Mouse (Mus musculus): ENCODE measurements around the gene Elmo1.
A peak's percentile ranks its signal among the peaks of the same experiment; 100 is the strongest.

The Elmo1 gene

GRCm38 (mm10) chr13:20205746-20206145, 115.3 kb downstream of the Elmo1 start:
- DNase-seq (ENCODE audit: low spot score in 2 of 2): no peak

DNA sequence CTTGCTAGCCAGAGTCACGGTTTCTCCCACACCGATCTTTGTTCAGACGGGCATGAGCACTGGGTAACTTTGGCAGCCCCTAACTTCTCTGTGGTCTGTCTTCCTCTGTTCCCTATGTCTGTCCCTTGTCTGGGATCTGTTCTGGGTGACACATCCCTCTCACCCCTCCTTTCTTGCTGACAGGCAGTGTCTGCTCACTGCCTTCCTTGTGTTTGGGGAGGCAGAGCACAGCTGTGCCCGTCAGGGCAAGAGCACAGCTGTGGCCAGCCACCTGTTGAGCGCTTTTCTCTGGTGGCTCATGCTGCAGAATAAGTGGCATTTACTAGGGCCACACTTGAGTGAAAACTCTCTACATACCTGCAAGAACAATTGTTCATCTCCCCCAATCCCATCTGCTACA, 116.7 kb downstream of the Elmo1 start:
- DNase-seq (ENCODE audit: low spot score in 2 of 2): no peak

DNA sequence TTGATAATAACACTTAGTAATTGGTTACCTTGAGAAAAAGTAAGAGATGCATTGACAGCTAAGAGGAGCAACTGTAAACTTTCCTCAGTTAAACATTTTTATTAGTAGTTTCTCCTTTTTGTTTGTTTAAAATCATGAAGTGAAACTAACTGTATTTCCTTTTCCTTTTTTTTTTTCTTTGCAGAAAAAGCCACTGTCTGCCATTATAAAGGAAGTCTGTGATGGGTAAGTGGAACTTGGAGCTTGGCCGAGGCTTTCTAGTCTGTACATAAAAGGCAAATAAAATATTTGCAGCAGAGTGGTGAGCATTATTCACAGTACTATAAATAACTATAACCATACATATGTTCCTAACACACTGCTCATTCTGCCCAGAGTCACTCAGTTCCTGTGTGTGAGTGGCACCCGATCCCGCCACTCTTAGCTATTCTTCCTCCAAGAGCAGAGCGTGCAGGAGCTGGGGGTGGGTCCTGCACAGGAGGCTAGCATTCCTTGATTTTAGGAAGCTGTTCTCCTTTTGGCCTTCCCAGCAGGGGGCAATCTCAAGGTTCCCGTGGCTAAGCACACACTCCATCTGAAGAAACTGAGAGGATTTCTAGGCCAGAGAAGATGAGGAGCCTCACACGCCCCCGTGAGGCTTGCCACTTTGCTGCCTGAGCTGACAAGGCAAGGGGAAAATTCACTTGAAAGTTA, 117.7 kb downstream of the Elmo1 start:
- no peak for DNase-seq (ENCODE audit: low spot score in 2 of 2)

DNA sequence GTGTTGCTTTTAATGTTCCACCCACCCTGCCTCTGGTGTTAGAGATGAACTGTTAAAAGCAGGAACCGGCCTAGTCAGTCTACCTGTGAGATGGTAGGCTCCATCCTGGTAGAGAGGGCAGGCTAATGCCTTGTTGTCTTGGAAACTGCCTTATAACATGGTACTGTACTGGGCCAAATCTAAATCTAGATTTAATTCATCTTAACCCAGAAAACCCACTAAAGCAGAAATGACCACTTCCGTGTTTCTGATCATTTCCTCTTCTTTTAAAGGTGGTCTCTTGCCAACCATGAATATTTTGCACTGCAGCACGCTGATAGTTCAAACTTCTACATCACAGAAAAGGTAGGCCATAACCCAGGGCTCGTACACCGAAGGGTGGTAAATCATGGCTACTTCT, 118.5 kb downstream of the Elmo1 start:
- no peak for DNase-seq (ENCODE audit: low spot score in 2 of 2)

DNA sequence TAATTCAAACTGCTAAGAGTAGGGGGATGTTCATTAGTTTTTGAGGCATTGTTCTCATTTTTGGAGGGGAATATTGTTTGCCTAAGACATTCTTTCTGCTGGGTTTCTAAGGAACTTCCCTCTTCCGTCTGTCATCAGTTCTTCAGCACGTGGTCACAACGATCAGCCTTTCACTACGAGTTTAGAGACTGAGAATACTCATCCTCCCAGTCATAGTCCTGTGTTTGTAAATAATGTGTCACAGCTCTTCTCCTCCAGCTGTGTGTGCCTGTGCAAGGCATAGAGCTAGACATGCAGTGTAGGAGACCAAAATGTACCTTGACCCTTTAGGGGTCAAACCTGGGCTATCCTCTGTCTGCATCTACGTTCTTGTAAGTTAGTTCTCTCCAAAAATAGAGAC, 121.4 kb downstream of the Elmo1 start:
- DNase-seq (ENCODE audit: low spot score in 2 of 2): no peak

GRCm38 (mm10) chr13:20212665-20213064, 122.3 kb downstream of the Elmo1 start:
- DNase-seq (ENCODE audit: low spot score in 2 of 2): no peak

GRCm38 (mm10) chr13:20213861-20214260, 123.5 kb downstream of the Elmo1 start:
- no peak for DNase-seq (ENCODE audit: low spot score in 2 of 2)

- DNase-seq (ENCODE audit: low spot score in 2 of 2): no peak
Measured at GRCm38 (mm10) chr13:20217453-20218090, 127.2 kb downstream of the Elmo1 start.

DNA sequence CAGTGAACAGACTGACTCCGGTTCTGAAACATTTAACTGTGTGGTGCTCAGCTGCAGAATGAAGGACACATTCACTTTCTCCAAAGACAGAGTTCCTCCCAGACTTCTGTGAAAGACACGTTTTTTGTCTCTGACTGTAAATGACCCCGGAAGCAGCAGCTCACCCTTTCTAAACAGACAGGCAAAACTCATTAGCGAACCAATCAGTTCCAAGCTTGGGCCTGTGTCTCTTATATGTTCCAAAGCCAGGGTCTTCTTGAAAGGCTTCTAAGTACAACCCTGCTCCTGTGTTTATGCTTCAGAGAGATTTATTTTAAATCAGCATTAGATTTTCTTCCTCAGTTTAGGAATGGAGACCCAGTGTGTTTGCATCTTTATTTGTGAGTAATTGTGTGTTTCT, 127.7 kb downstream of the Elmo1 start:
- DNase-seq (ENCODE audit: low spot score in 2 of 2): no peak

GRCm38 (mm10) chr13:20220414-20220813, 130.0 kb downstream of the Elmo1 start:
- DNase-seq (ENCODE audit: low spot score in 2 of 2): no peak

DNA sequence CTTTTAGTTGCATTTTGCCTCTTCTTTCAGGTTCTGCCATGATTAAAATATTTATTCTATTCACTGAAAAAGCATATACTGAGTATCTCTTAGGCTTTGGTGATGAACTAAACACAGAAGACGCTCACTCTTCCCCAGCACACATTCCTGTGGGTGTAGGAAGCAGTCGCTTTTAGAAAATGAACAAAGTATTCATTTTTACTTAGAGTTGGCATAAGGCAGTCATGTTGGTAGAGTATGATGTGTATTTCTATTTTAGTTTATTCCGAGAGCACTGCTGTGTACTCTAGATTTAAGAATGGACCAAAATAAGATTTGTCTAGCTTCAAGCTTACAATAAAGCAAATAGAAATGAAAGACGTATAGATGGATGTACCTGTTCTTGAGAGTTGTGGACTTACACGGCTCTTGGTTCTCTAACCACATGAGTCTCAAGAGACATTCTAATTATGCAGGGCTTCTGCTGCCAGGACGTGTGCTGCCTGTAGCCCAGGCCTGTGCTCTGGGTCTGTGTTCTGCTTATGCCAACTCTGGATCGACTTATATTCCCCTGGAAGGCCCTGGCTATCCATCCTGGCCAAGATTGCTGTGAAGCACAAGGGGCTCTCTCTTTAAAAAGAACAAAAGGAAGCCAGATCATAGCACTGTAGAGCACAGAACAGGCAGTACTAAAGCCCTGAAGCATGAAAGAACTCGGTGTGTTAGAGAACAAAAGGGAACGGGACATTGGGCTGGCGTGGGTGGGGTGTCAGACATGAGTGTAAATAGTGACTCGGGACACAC, 137.7 kb downstream of the Elmo1 start:
- peak; percentile 10 to 19 for DNase-seq (ENCODE audit: low spot score in 2 of 2)

DNA sequence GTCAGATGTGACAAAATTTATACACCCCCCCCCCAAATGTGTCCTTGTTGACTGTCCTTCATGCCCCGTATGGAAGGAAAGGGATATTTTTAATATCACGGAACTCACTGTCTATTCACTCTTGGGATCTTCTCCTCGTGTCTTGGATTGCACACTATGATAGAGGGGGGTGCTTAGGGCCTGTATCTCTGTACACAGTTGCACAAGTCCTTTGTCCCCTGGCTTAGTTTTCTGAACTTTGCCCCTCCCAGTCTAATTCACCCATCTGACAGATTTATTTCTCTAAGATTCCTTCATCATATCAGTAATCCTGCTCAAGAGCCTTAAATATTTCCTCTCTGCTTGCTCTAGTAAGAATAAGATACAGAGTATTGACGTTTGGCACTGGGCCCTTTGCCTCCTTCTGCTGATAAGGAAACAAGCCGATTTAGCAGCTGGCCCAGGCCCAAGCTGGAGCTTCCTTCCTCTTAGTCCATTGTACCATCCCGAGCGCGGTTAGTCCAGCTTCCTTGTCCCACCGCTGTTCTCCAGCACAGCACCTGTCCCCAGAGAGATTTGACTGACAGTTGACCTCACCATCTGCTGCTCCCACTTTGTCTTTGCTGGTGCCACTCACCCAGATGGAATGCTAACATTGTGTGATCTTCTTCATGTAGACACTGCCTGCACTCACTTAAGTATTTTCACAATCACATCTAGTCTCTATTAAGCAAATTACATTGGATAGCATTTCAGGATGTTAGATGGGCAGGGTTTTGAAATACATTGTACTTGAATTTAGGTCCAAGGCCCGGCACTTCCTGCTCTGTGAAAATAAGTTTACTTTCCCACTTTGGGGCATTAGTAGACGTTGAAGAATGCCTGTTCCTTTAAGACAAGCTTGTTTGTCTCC, 141.7 kb downstream of the Elmo1 start:
- no peak for DNase-seq (ENCODE audit: low spot score in 2 of 2)

GRCm38 (mm10) chr13:20233707-20234106, 143.3 kb downstream of the Elmo1 start:
- no peak for DNase-seq (ENCODE audit: low spot score in 2 of 2)

GRCm38 (mm10) chr13:20237615-20238014, 147.2 kb downstream of the Elmo1 start:
- DNase-seq (ENCODE audit: low spot score in 2 of 2): no peak

GRCm38 (mm10) chr13:20238146-20238545, 147.8 kb downstream of the Elmo1 start:
- DNase-seq (ENCODE audit: low spot score in 2 of 2): no peak

GRCm38 (mm10) chr13:20238743-20239142, 148.3 kb downstream of the Elmo1 start:
- DNase-seq (ENCODE audit: low spot score in 2 of 2): no peak

- no peak for DNase-seq (ENCODE audit: low spot score in 2 of 2)
Measured at GRCm38 (mm10) chr13:20250069-20250668, 159.8 kb downstream of the Elmo1 start.

DNA sequence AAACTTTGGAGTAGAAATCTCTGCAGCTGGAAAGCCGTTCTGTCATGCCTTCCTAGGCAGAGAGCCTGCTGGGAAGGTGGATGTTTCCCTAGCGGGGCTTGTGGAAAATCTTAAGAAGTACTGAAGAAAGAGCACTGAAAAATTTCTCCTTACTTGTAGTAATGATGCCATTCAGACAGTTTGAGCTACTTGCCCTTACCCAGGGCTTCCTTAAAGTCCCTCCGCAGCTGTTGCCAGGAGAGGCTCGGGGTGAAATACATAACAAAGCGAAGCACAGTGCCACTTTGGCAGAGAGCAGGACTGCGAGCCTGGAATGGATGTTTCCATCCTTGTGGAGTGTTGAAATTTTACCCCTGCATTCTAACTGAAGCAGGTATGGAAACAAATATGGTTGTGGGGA, 164.5 kb downstream of the Elmo1 start:
- no peak for DNase-seq (ENCODE audit: low spot score in 2 of 2)

- DNase-seq (ENCODE audit: low spot score in 2 of 2): no peak
Measured at GRCm38 (mm10) chr13:20255380-20255779, 165.0 kb downstream of the Elmo1 start.

- DNase-seq (ENCODE audit: low spot score in 2 of 2): no peak
Measured at GRCm38 (mm10) chr13:20256613-20257012, 166.2 kb downstream of the Elmo1 start.
